Mouse (Mus musculus): ENCODE data around the gene Gm5767.

- TF ChIP-seq CTCF (IDR thresholded peaks at IDR 0.05; ENCODE audit: borderline replicate concordance, insufficient read depth, low read depth, low read length) = peak; percentile 82
- TF ChIP-seq POLR2A (IDR thresholded peaks at IDR 0.05; ENCODE audit: borderline replicate concordance, insufficient read depth, low read length) = no peak
Observed at GRCm38 (mm10) chr16:8676800-8677199, 3.8 kb upstream of the Gm5767 start.

Data from cerebellum, adult 2 months (tissue).